Mouse (Mus musculus): ENCODE measurements at regions not wholly inside any gene's neighbourhood (a gene's known extent, or its start where the extent isn't known, plus 50 kb on each side); places are given as distances from the start of the nearest gene placed in this dataset.
"Not testable (repeated sequence)": the region's sequence is repeated elsewhere in the genome, so short reads cannot be mapped to it uniquely, and the experiment has no call there.

GRCm38 (mm10) chr14:19080001-19080400, 185.9 kb upstream of the Ube2e2 start:
- in situ Hi-C loops (cut with MboI, MseI) = not testable (repeated sequence)

- in situ Hi-C loops (cut with MboI, MseI) = no loop called here
Measured at GRCm38 (mm10) chr14:19041984-19042760, 148.1 kb upstream of the Ube2e2 start.

- in situ Hi-C loops (cut with MboI, MseI) = loop anchor here in 1 of 2 experiments (10.0 to 25.0 kb wide), 2 partner anchors 508 to 1645 kb away; no protein-coding TSS in a partner anchor
Measured at GRCm38 (mm10) chr14:19020102-19020501, 126.0 kb upstream of the Ube2e2 start.

GRCm38 (mm10) chr14:19015406-19015805, 121.3 kb upstream of the Ube2e2 start:
- in situ Hi-C loops (cut with MboI, MseI) = loop anchor here in 1 of 2 experiments (25.0 kb wide), 1 partner anchor 503 kb away; no protein-coding TSS in a partner anchor

- in situ Hi-C loops (cut with MboI, MseI) = loop anchor here in 1 of 2 experiments (25.0 kb wide), 1 partner anchor 501 kb away; no protein-coding TSS in a partner anchor
Measured at GRCm38 (mm10) chr14:19013558-19013957, 119.5 kb upstream of the Ube2e2 start.

GRCm38 (mm10) chr14:18983901-18984300, 89.8 kb upstream of the Ube2e2 start:
- in situ Hi-C loops (cut with MboI, MseI) = no loop called here

- in situ Hi-C loops (cut with MboI, MseI) = no loop called here
Measured at GRCm38 (mm10) chr14:18963864-18964263, 69.8 kb upstream of the Ube2e2 start.

- in situ Hi-C loops (cut with MboI, MseI) = no loop called here
Measured at GRCm38 (mm10) chr14:18963287-18963686, 69.2 kb upstream of the Ube2e2 start.
